Mouse (Mus musculus) liver, embryonic 16.5 days (tissue): ENCODE data around the gene Fcgr4. TPM values are rescaled to one million over a fixed set of nuclear protein-coding genes. Genes with fewer than 3 reads are reported as not detected.
"Not testable (repeated sequence)": the region's sequence is repeated elsewhere in the genome, so short reads cannot be mapped to it uniquely, and the experiment has no call there.

ENCODE experiments used
- ATAC-seq: fragments of 200-750 bp; cut with Nextera tagmentation; 2 replicates; pipeline ENCODE4 v1.8.0; 2017; ENCODE audit warnings: low read depth, mild to moderate bottlenecking, moderate number of reproducible peaks, moderate library complexity
- H3K27ac ChIP-seq: fragments of 300-500 bp; sonication (generic); 2 replicates; pipeline ENCODE4 v1.5.1; 2014; ENCODE audit warnings: mild to moderate bottlenecking, low read length
- H3K27me3 ChIP-seq: fragments of 300-500 bp; sonication (generic); 2 replicates; pipeline ENCODE4 v1.6.1; 2014; ENCODE audit warnings: low read depth, low read length, mixed read lengths; ENCODE audit not compliant: control insufficient read depth, insufficient read depth
- H3K36me3 ChIP-seq: fragments of 300-500 bp; sonication (generic); 2 replicates; pipeline ENCODE4 v1.6.1; 2014; ENCODE audit warnings: mild to moderate bottlenecking; ENCODE audit not compliant: control insufficient read depth, insufficient read depth
- H3K4me1 ChIP-seq: fragments of 300-500 bp; sonication (generic); 2 replicates; pipeline ENCODE4 v1.6.1; 2014; ENCODE audit warnings: low read depth, low read length, mixed read lengths; ENCODE audit not compliant: control insufficient read depth
- H3K4me2 ChIP-seq: fragments of 300-500 bp; sonication (generic); 2 replicates; pipeline ENCODE4 v1.6.1; 2014; ENCODE audit warnings: low read depth, low read length, mixed read lengths
- H3K4me3 ChIP-seq: fragments of 300-500 bp; sonication (generic); 2 replicates; pipeline ENCODE4 v1.5.1; 2014; ENCODE audit warnings: low read depth, mild to moderate bottlenecking, low read length
- H3K9ac ChIP-seq: fragments of 300-500 bp; sonication (generic); 2 replicates; pipeline ENCODE4 v1.6.1; 2014; ENCODE audit warnings: low read depth, low read length
- H3K9me3 ChIP-seq: fragments of 300-500 bp; sonication (generic); replicated peaks from 2 replicates; pipeline ENCODE4 v1.6.1; 2016; ENCODE audit warnings: low read length; ENCODE audit not compliant: control insufficient read depth
- WGBS: fragments of 180-500 bp; shearing (Covaris S2); extraction: QIAGEN DNeasy Blood & Tissue Kit; methylation state at CpG from one replicate; pipeline ENCODE4 v1.1.7; 2014; ENCODE audit not compliant: insufficient replicate concordance; 5-methylcytosine and 5-hydroxymethylcytosine counted together
- polyA plus RNA-seq: library from polyadenylated mRNA; unstranded; fragments of >200 nt; fragmentation: Nextera tagmentation; extraction: Ambion mirVana; gene quantifications from 2 replicates; pipeline ENCODE4 v1.2.1, GENCODE M21; 2015

Gene Fcgr4
- polyA plus RNA-seq, 1 experiment from 2014 or later, result 4.3 TPM

GRCm38 (mm10) chr1:170981679-170982078 is 37.0 kb upstream of the Fcgr4 start:
- H3K36me3 ChIP-seq, H3K4me3 ChIP-seq, H3K4me2 ChIP-seq, ATAC-seq, H3K27me3 ChIP-seq, H3K27ac ChIP-seq, H3K9ac ChIP-seq, H3K9me3 ChIP-seq, H3K4me1 ChIP-seq: not testable (repeated sequence)
- 62% methylated on average over 1 of the region's 1 CpGs for whole genome bisulfite sequencing

GRCm38 (mm10) chr1:170982301-170982700 is 36.4 kb upstream of the Fcgr4 start:
- Histone ChIP-seq H3K27ac (no peak overlapping the region), H3K4me1 (no peaks in the 10 kb centered on the region), H3K9me3 (no peaks in the 10 kb centered on the region), H3K27me3 (no peaks in the 10 kb centered on the region), H3K36me3 (no peaks in the 10 kb centered on the region), H3K4me2 (no peak overlapping the region), H3K9ac (no peak overlapping the region), H3K4me3 (no peak overlapping the region)
- no peak for ATAC-seq
- WGBS, result 59% methylated on average over 2 of the region's 2 CpGs

DNA sequence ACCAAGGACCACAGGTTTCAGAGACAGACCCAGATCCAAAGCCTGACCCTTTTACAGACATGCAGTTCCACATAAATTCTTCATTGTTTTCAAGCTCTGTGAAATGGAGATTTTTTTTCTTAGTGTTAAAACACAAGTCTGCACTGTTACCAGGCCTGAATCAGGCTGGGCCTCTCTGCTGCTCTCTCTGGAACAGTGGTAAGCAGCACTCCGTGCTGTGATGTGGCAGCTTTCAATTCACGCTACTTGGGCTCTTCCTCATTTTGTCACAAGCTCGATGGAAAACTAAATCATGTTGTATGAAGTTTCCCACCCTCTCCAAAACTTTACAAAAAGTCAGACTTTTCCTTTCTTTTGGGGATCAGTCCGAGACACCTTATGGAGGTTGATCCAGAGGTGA is 35.7 kb upstream of the Fcgr4 start:
- no peak for ATAC-seq
- no peak overlapping the region for H3K4me2 ChIP-seq
- no peak overlapping the region for H3K27ac ChIP-seq
- H3K9ac ChIP-seq, result no peak overlapping the region
- no peak overlapping the region for H3K4me3 ChIP-seq
- WGBS, result 45% methylated on average over 4 of the region's 4 CpGs
- no peaks in the 10 kb centered on the region for H3K36me3 ChIP-seq
- H3K4me1 ChIP-seq, result no peaks in the 10 kb centered on the region
- H3K9me3 ChIP-seq, result no peaks in the 10 kb centered on the region
- H3K27me3 ChIP-seq, result no peaks in the 10 kb centered on the region

DNA sequence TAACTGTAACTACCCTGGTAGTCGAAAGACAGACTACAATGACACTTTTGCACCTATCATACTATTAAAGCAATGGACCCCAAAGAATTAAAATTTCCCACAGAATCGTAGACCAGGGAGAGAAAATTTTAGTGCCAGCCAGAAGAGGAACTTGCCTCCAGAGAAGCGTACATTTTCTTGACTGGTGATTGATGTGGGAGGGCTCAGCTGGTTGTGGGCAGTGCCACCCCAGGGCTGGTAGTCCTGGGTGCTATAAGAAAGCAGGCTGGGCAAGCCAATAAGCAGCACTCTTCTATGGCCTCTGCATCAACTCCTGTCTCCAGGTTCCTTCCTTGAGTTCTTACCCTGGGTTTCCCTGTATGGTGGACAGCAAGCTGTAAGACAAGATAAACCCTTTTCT is 33.6 kb upstream of the Fcgr4 start:
- Histone ChIP-seq H3K9me3 (no peaks in the 10 kb centered on the region), H3K27me3 (no peaks in the 10 kb centered on the region), H3K4me2 (no peak overlapping the region), H3K27ac (no peak overlapping the region), H3K4me3 (no peak overlapping the region), H3K4me1 (no peaks in the 10 kb centered on the region), H3K36me3 (no peaks in the 10 kb centered on the region), H3K9ac (no peak overlapping the region)
- WGBS, result 39% methylated on average over 3 of the region's 3 CpGs
- no peak for ATAC-seq

DNA sequence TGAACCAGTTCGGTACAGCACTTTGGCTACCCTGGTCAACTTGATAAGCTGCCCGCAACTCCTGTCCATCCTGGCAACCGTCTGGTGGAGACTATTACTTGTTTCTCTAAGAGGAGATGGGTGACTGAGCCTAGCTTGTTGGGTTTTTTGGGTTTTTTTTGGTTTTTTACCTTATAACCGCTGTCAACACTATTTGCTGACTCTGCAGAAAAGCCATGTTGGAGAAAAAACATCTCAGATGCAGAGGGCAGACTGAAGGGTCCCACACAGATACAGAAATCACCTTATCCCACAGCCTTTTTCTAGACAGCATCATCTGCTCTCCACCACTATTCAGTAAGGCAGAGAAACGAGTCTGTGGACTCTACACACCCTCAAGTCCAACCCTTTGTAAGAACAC is 32.9 kb upstream of the Fcgr4 start:
- Histone ChIP-seq H3K4me2 (no peak overlapping the region), H3K4me1 (no peaks in the 10 kb centered on the region), H3K36me3 (no peaks in the 10 kb centered on the region), H3K4me3 (no peak overlapping the region), H3K9ac (no peak overlapping the region), H3K27ac (no peak overlapping the region), H3K27me3 (no peaks in the 10 kb centered on the region), H3K9me3 (no peaks in the 10 kb centered on the region)
- 55% methylated on average over 5 of the region's 5 CpGs for WGBS
- no peak for ATAC-seq

DNA sequence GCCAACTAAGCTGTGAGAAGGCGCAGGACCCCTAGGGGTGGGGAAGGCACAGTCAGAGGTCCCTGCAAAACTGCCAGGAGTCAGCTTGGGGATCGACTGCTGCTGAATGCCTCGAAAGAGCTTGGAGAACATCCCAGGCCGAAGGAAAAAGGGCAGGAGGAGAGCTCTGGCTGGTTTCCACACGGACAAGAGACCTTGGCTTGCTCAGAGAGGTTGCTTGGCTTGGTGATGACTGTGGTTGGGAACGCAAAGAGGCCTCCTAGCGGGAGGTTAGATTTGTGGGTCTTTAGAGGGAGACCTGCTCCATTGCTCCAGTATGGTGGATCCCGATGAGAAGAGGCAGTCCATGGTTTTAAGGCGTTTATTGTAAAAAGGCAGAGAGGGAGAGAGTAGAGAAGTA is 29.1 kb upstream of the Fcgr4 start:
- no peak for ATAC-seq
- H3K9ac ChIP-seq, result no peak overlapping the region
- H3K4me1 ChIP-seq, result no peaks in the 10 kb centered on the region
- 60% methylated on average over 9 of the region's 9 CpGs for WGBS
- no peak overlapping the region for H3K4me3 ChIP-seq
- no peak overlapping the region for H3K4me2 ChIP-seq
- H3K9me3 ChIP-seq, result no peaks in the 10 kb centered on the region
- H3K27me3 ChIP-seq, result no peaks in the 10 kb centered on the region
- H3K27ac ChIP-seq, result no peak overlapping the region
- no peaks in the 10 kb centered on the region for H3K36me3 ChIP-seq

DNA sequence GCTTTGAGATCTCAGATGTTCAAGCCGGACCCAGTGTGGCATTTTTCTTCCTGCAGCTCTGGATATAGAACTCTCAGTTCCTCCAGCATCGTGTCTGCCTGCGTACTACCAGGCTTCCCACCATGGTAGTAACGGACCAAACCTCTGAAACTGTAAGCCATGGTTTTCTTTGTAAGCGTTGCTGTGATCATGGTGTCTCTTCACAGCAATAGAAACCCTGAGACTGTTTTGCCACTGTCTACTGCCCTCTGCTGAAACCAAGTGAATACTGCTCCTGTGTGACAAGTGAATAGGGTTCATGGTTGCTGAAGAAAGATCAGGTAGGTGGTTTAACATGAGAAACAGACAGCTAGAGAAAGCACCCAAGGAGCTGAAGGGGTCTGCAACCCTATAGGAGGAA is 26.2 kb upstream of the Fcgr4 start:
- no peak for ATAC-seq
- Histone ChIP-seq H3K4me1 (no peaks in the 10 kb centered on the region), H3K4me2 (no peak overlapping the region), H3K9me3 (no peaks in the 10 kb centered on the region), H3K36me3 (no peaks in the 10 kb centered on the region), H3K9ac (no peak overlapping the region), H3K27ac (no peak overlapping the region), H3K27me3 (no peaks in the 10 kb centered on the region), H3K4me3 (no peak overlapping the region)
- 44% methylated on average over 5 of the region's 5 CpGs for WGBS

GRCm38 (mm10) chr1:170996034-170996433 is 22.7 kb upstream of the Fcgr4 start:
- ATAC-seq, result no peak
- Histone ChIP-seq H3K27me3 (no peaks in the 10 kb centered on the region), H3K9ac (no peak overlapping the region), H3K4me2 (no peak overlapping the region), H3K4me3 (no peak overlapping the region), H3K9me3 (no peaks in the 10 kb centered on the region), H3K36me3 (no peaks in the 10 kb centered on the region), H3K4me1 (no peaks in the 10 kb centered on the region), H3K27ac (no peak overlapping the region)
- 48% methylated on average over 3 of the region's 3 CpGs for WGBS

GRCm38 (mm10) chr1:170996753-170997152 is 22.0 kb upstream of the Fcgr4 start:
- Histone ChIP-seq H3K4me2 (no peak overlapping the region), H3K4me3 (no peak overlapping the region), H3K27me3 (no peaks in the 10 kb centered on the region), H3K9ac (no peak overlapping the region), H3K36me3 (no peaks in the 10 kb centered on the region), H3K4me1 (no peaks in the 10 kb centered on the region), H3K9me3 (no peaks in the 10 kb centered on the region), H3K27ac (no peak overlapping the region)
- 22% methylated on average over 3 of the region's 3 CpGs for WGBS
- no peak; the same call in 1 of the 2 replicates for ATAC-seq
